Mouse (Mus musculus): ENCODE results near the gene Kcnip2. TPM values are rescaled to one million over a fixed set of nuclear protein-coding genes. Genes with fewer than 3 reads are reported as not detected.

Kcnip2 gene
- total and polyA plus RNA-seq, 2 experiments from 2014 or later = 17.8 to 30.3 TPM

DNA sequence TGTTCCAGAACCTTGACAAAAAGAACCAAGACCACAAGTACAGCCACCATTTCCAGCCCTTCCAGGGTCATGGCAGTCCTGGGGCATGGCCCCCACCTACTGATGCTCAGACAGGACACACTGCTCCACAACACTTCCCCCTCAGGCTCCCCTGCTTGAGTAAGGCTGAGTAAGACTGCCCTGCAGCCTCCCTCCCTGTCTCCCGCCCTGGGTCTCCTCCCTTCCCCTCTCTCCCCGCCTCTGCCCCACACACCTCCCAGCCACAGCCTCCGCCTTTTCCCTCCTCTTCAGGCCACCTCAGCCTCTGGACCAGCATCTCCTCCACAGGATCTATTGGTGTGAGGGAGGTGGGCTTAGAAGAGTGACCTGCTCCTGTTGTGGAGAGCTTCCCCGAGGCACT lies 12.5 kb downstream of the Kcnip2 start:
- WGBS = 33% methylated on average over 4 of the region's 4 CpGs

DNA sequence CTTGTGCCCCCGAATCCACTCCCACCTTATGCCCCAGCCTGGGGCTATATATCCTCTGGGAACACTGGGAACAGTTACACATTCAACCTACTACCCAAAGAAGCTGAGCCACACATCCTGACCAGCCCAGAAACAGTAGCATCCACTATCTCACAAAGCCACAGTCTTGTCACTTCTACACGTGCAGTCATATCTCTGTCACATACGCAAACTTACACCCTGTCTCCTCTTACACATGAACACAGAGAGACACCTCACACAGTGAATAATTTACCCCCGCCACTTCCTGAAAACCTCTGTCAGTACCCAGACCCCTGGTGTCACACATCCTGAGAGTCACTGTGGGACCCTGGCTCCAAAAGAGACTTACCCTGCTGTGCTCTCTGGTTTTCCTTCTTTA lies 13.2 kb downstream of the Kcnip2 start:
- H3K4me1 ChIP-seq (ENCODE audit: insufficient read depth, low read length) = no peaks in the 10 kb centered on the region
- no peak overlapping the region for H3K27ac ChIP-seq
- 61% methylated on average over 4 of the region's 4 CpGs for WGBS
- no peak for TF ChIP-seq CTCF (IDR thresholded peaks at IDR 0.05; ENCODE audit: low read depth)
- no peaks in the 10 kb centered on the region for H3K27me3 ChIP-seq (ENCODE audit: insufficient read depth, low read length)
- no peaks in the 10 kb centered on the region for H3K9me3 ChIP-seq (ENCODE audit: low read length)
- no peak overlapping the region for H3K9ac ChIP-seq (replicated peaks; ENCODE audit: low read length)
- ATAC-seq (no peak), DNase-seq (ENCODE audit: low spot score) (no peak)
- H3K4me3 ChIP-seq (ENCODE audit: low read length) = no peak overlapping the region
- H3K4me2 ChIP-seq (ENCODE audit: low read depth, low read length) = no peak overlapping the region
- no peaks in the 10 kb centered on the region for H3K36me3 ChIP-seq (ENCODE audit: insufficient read depth, low read length)

More for the DNA sequence above, 12.5 kb downstream of the Kcnip2 start:
- no peak overlapping the region for H3K4me2 ChIP-seq (ENCODE audit: low read depth, low read length)
- DNase-seq (ENCODE audit: low spot score) (no peak), ATAC-seq (peak; percentile 27; the same call in 1 of the 2 replicates)
- no peaks in the 10 kb centered on the region for H3K4me1 ChIP-seq (ENCODE audit: insufficient read depth, low read length)
- no peak overlapping the region for H3K4me3 ChIP-seq (ENCODE audit: low read length)
- H3K27me3 ChIP-seq (ENCODE audit: insufficient read depth, low read length) = no peaks in the 10 kb centered on the region
- no peak overlapping the region for H3K9ac ChIP-seq (replicated peaks; ENCODE audit: low read length)
- H3K36me3 ChIP-seq (ENCODE audit: insufficient read depth, low read length) = no peaks in the 10 kb centered on the region
- no peak for TF ChIP-seq CTCF (IDR thresholded peaks at IDR 0.05; ENCODE audit: low read depth)
- H3K9me3 ChIP-seq (ENCODE audit: low read length) = no peaks in the 10 kb centered on the region
- H3K27ac ChIP-seq = no peak overlapping the region

DNA sequence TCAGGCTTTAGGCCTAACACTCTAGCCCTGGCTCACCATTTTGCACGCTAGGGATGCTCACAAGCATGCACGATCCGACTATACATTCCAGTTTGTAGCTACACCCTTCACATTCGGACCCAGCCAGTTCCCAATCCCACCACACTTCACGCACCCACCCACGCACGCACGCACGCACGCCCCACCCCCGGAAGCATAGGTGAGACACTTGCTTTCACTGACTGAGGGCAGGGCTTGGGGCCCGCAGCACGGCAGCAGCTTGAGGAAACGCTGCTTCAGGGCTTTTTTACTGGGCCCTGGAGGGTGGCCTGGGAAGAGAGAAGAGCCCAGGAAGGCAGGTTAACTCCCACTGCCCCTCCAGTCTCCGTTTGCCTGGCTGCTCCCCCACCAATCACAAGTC lies 19.0 kb downstream of the Kcnip2 start:
- WGBS = 85% methylated on average over 15 of the region's 15 CpGs
- no peak for TF ChIP-seq CTCF (IDR thresholded peaks at IDR 0.05; ENCODE audit: low read depth)
- H3K4me3 ChIP-seq (ENCODE audit: low read length) = no peak overlapping the region
- no peak overlapping the region for H3K27ac ChIP-seq
- no peaks in the 10 kb centered on the region for H3K27me3 ChIP-seq (ENCODE audit: insufficient read depth, low read length)
- DNase-seq (ENCODE audit: low spot score) = no peak
- no peak overlapping the region for H3K4me2 ChIP-seq (ENCODE audit: low read depth, low read length)
- H3K9ac ChIP-seq (replicated peaks; ENCODE audit: low read length) = no peak overlapping the region
- no peaks in the 10 kb centered on the region for H3K36me3 ChIP-seq (ENCODE audit: insufficient read depth, low read length)
- H3K4me1 ChIP-seq (ENCODE audit: insufficient read depth, low read length) = no peaks in the 10 kb centered on the region
- no peak for ATAC-seq
- no peaks in the 10 kb centered on the region for H3K9me3 ChIP-seq (ENCODE audit: low read length)

DNA sequence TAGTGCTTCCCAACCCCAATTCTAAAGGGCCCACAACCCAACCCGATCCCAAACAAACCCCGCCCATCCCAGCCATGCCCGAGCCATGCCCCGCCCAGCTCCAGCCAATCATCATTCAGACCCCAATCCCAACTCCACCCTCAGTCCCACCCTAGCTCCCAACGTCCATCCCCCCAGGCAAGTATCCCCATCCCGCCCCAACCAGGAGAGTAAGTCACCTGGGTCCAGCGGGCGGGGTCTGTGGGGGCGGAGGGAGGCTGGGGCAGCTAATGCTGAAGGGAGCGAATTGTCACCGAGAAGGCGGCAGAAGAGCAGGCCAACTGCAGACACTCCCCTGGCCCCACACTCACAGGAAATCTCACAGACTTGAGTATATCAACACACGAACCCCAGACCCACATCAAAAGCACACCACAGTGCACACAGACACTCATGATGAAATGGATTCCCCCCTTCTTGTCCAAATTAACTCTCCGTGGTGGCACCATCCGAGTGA lies 19.8 kb downstream of the Kcnip2 start:
- Histone ChIP-seq H3K4me2 (ENCODE audit: low read depth, low read length) (peak overlapping the region; percentile 18; the same call in 1 of the 2 replicates), H3K27me3 (ENCODE audit: insufficient read depth, low read length) (no peaks in the 10 kb centered on the region), H3K9me3 (ENCODE audit: low read length) (no peaks in the 10 kb centered on the region), H3K4me3 (ENCODE audit: low read length) (no peak overlapping the region), H3K27ac (no peak overlapping the region), H3K4me1 (ENCODE audit: insufficient read depth, low read length) (no peaks in the 10 kb centered on the region), H3K9ac (replicated peaks; ENCODE audit: low read length) (no peak overlapping the region), H3K36me3 (ENCODE audit: insufficient read depth, low read length) (no peaks in the 10 kb centered on the region)
- TF ChIP-seq CTCF (IDR thresholded peaks at IDR 0.05; ENCODE audit: low read depth) = no peak
- WGBS = 18% methylated on average over 15 of the region's 15 CpGs
- ATAC-seq = no peak
- DNase-seq (ENCODE audit: low spot score) = no peak

DNA sequence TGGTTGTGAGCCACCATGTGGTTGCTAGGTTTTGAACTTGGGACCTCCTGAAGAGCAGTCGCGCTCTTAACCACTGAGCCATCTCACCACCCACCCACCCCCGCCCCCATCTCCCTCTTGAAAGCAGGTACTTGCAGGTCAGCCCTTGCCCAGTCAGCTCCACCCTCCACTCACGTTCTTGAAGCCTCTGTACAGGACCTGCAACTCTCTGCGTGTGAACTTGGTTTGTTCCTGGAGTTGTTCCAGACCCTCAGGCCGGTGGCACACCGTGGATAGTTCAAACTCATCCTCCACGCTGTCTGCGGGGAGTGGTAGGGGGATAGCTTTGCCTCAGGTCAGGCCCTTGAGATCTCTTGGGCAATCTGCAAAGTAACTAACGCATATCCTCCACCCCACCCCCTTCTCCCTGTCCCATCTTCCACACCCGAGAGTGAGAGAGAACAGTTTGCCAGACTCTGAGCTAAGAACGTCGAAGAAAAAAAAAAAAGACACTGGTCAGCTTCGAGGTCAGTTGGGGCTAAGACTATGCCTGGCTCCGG lies 20.4 kb downstream of the Kcnip2 start:
- no peaks in the 10 kb centered on the region for H3K4me1 ChIP-seq (ENCODE audit: insufficient read depth, low read length)
- H3K27me3 ChIP-seq (ENCODE audit: insufficient read depth, low read length) = no peaks in the 10 kb centered on the region
- no peak overlapping the region for H3K9ac ChIP-seq (replicated peaks; ENCODE audit: low read length)
- no peaks in the 10 kb centered on the region for H3K36me3 ChIP-seq (ENCODE audit: insufficient read depth, low read length)
- peak overlapping the region; percentile 18; the same call in 1 of the 2 replicates for H3K4me2 ChIP-seq (ENCODE audit: low read depth, low read length)
- TF ChIP-seq CTCF (IDR thresholded peaks at IDR 0.05; ENCODE audit: low read depth) = no peak
- 29% methylated on average over 15 of the region's 15 CpGs for WGBS
- H3K4me3 ChIP-seq (ENCODE audit: low read length) = no peak overlapping the region
- H3K9me3 ChIP-seq (ENCODE audit: low read length) = no peaks in the 10 kb centered on the region
- no peak overlapping the region for H3K27ac ChIP-seq
- ATAC-seq (no peak), DNase-seq (ENCODE audit: low spot score) (no peak)

DNA sequence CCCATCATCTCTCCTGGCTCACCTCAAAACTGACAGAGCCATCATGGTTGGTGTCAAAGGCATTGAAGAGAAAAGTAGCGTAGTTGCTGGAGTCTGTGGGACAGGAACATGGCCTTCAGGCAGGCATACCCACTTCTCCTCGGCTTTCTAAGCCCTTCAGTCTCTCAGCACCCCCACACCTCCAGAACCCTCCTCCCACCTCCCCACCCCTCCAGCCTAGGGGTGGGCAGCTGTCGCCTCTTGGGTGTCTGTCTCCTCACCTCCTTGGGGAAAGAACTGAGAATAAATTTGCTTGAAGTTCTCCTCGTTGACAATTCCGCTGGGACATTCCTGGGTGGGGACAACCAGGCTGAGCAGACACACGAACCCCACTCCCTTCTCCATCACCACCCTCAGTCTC lies 21.1 kb downstream of the Kcnip2 start:
- Histone ChIP-seq H3K9ac (replicated peaks; ENCODE audit: low read length) (no peak overlapping the region), H3K27me3 (ENCODE audit: insufficient read depth, low read length) (no peaks in the 10 kb centered on the region), H3K4me2 (ENCODE audit: low read depth, low read length) (no peak overlapping the region), H3K4me1 (ENCODE audit: insufficient read depth, low read length) (no peaks in the 10 kb centered on the region), H3K9me3 (ENCODE audit: low read length) (no peaks in the 10 kb centered on the region), H3K36me3 (ENCODE audit: insufficient read depth, low read length) (no peaks in the 10 kb centered on the region), H3K4me3 (ENCODE audit: low read length) (no peak overlapping the region), H3K27ac (no peak overlapping the region)
- no peak for TF ChIP-seq CTCF (IDR thresholded peaks at IDR 0.05; ENCODE audit: low read depth)
- ATAC-seq (no peak), DNase-seq (ENCODE audit: low spot score) (no peak)
- WGBS = 85% methylated on average over 6 of the region's 6 CpGs

DNA sequence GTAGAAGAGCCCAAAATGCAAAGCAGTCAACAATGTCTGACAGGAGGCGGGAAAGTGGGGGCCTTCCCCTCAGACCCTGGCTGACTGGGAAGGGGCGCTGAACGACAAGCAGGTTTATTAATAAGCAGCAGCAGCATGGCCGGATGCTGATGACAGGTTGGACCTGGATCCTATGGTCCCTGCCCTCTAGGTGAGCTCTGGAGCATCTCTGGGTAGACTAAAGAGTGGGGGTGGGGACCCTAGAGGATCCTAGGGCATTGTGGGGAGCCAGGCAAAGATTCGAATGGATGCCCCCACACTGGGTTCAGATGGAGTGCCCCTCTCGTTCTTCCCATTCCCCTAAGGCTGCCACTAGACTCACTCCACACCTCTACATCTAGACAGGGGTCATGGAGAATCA lies 23.5 kb downstream of the Kcnip2 start:
- H3K27me3 ChIP-seq (ENCODE audit: insufficient read depth, low read length) = no peaks in the 10 kb centered on the region
- H3K36me3 ChIP-seq (ENCODE audit: insufficient read depth, low read length) = no peaks in the 10 kb centered on the region
- no peak overlapping the region for H3K9ac ChIP-seq (replicated peaks; ENCODE audit: low read length)
- no peaks in the 10 kb centered on the region for H3K4me1 ChIP-seq (ENCODE audit: insufficient read depth, low read length)
- no peak for TF ChIP-seq CTCF (IDR thresholded peaks at IDR 0.05; ENCODE audit: low read depth)
- no peak overlapping the region for H3K27ac ChIP-seq
- 89% methylated on average over 6 of the region's 6 CpGs for WGBS
- no peak overlapping the region for H3K4me2 ChIP-seq (ENCODE audit: low read depth, low read length)
- no peaks in the 10 kb centered on the region for H3K9me3 ChIP-seq (ENCODE audit: low read length)
- no peak overlapping the region for H3K4me3 ChIP-seq (ENCODE audit: low read length)
- ATAC-seq (no peak), DNase-seq (ENCODE audit: low spot score) (no peak)

All from hindbrain, postnatal 0 days (tissue).